Mouse (Mus musculus) erythroblast, embryonic 14.5 days (primary cell): Measurements from ENCODE around the gene Dnah6.

Experiments used
- GATA1 ChIP-seq: IDR thresholded peaks from 2 replicates; pipeline ENCODE4 v1.6.1; 2012; ENCODE audit warnings: low read length, inconsistent platforms, mixed read lengths
- TAL1 ChIP-seq: IDR thresholded peaks from 3 replicates; pipeline ENCODE4 v1.6.1; 2012; ENCODE audit warnings: low read length, inconsistent platforms, mixed read lengths

GRCm38 (mm10) chr6:73162958-73163357 is 58.5 kb downstream of the Dnah6 start:
- TF ChIP-seq GATA1 (no peak), TAL1 (no peak)
